Mouse (Mus musculus) bone marrow, adult 2 months (tissue): ENCODE measurements around the gene Asah2. TPM values are rescaled to one million over a fixed set of nuclear protein-coding genes. Genes with fewer than 3 reads are reported as not detected.
"Not testable (repeated sequence)": the region's sequence is repeated elsewhere in the genome, so short reads cannot be mapped to it uniquely, and the experiment has no call there.

Experiments used
- H3K27ac ChIP-seq: fragments of 200-500 bp; 2 replicates; pipeline ENCODE4 v1.5.1; 2012; ENCODE audit warnings: low read depth, mild to moderate bottlenecking, control low read depth, inconsistent platforms, low read length; ENCODE audit not compliant: control insufficient read depth, poor library complexity, insufficient read depth
- H3K4me1 ChIP-seq: fragments of 200-500 bp; 2 replicates; pipeline ENCODE4 v1.6.1; 2011; ENCODE audit warnings: low read length; ENCODE audit not compliant: control insufficient read depth, insufficient read depth
- H3K4me3 ChIP-seq: fragments of 200-500 bp; replicated peaks from 2 replicates; pipeline ENCODE3; 2011; ENCODE audit warnings: mild to moderate bottlenecking, low read depth, low read length, control low read depth; ENCODE audit not compliant: control insufficient read depth
- CTCF ChIP-seq: fragments of 200-500 bp; IDR thresholded peaks from 2 replicates; pipeline ENCODE4 v1.5.1; 2011; ENCODE audit warnings: low read length, control low read depth; ENCODE audit not compliant: control insufficient read depth, insufficient read depth
- POLR2A ChIP-seq: fragments of 200-500 bp; IDR thresholded peaks from 2 replicates; pipeline ENCODE4 v1.6.1; 2011; ENCODE audit warnings: low read depth, mild to moderate bottlenecking, control low read depth, low read length, borderline replicate concordance; ENCODE audit not compliant: control insufficient read depth
- WGBS: fragments of 180-500 bp; shearing (Covaris S2); methylation state at CpG from one replicate; pipeline ENCODE4 v1.1.7; 2018; 5-methylcytosine and 5-hydroxymethylcytosine counted together
- polyA plus RNA-seq: library from polyadenylated mRNA; stranded (reverse); fragments of >200 nt; gene quantifications from 2 replicates; pipeline ENCODE4 v1.2.4, GENCODE M21; 2011; ENCODE audit warnings: low replicate concordance; ENCODE audit not compliant: missing spikeins, insufficient read depth, insufficient read length

Asah2 gene
- polyA plus RNA-seq, 1 experiment: 3.7 TPM

DNA sequence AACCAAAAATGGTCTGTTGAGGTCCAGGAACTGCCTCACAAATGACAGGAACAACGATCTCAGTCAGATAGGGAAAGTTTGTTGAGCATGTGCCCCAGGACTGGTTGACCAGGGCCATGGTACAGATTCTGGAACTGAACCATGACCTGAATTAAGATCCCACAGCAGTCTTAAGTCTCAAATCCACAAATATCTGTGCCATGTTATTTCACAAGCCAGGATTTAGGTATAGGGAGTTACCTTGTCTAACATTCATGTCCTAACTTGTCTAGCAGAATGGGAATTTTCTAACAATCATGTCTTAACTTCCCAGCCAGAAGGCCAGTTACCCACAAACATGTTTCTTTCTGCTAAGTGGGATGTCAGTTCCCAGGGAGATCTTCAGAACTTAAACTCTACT is 19.4 kb downstream of the Asah2 start:
- H3K4me1 ChIP-seq: no peaks in the 10 kb centered on the region; the same call in 1 of the 2 replicates
- WGBS: 86% methylated on average over 1 of the region's 1 CpGs

DNA sequence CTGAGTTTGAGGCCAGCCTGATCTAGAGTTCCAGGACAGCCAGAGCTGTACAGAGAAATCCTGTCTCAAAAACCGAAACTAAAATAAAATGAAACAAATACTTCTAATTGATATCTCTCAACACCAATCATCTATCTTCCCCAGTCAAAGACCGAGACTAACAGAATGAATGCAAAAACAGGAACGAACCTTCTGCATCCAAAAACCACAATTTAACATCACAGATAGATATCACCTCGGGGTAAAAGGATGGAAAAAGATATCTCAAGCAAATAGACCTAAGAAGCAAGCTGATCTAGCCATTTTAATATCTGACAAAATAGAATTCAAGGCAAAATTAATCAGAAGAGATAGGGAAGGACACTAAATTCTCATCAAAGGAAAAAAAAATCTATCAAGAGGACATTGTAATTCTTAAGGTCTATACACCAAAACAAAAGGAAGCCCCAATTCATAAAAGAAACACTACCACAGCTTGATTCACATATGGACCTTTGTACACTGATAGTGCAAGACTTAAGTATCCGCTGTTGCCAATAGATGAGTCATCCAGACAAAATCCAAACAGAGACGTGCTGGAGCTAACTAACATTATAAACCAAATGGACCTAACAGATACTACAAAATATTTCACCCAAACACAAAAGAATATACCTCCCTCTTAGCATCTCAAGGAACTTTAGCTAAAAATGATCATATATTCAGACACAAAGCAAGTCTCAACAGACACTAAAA is 20.1 kb downstream of the Asah2 start:
- 63% methylated on average over 6 of the region's 6 CpGs for WGBS
- no peak overlapping the region for H3K4me3 ChIP-seq
- no peaks in the 10 kb centered on the region; the same call in 1 of the 2 replicates for H3K4me1 ChIP-seq
- no peak overlapping the region for H3K27ac ChIP-seq
- TF ChIP-seq CTCF (no peak), POLR2A (no peak)

More for the DNA sequence above, 19.4 kb downstream of the Asah2 start:
- no peak overlapping the region for H3K27ac ChIP-seq
- TF ChIP-seq POLR2A (no peak), CTCF (no peak)
- no peak overlapping the region for H3K4me3 ChIP-seq

DNA sequence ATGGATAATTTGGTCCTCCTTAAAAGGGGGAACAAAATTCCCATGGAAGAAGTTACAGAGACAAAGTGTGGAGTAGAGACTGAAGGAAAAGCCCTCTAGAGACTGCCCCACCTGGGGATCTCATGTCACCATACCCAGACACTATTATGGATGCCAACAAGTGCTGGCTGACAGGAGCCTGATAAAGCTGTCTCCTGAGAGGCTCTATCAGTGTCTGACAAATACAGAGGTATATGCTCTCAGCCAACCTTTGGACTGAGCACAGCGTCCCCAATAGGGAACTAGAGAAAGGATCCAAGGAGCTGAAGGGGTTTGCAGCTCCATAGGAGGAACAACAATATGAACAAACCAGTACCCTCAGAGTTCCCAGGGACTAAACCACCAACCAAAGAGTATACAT is 23.2 kb downstream of the Asah2 start:
- H3K27ac ChIP-seq, H3K4me3 ChIP-seq, H3K4me1 ChIP-seq: not testable (repeated sequence)
- WGBS: 61% methylated on average over 1 of the region's 1 CpGs

DNA sequence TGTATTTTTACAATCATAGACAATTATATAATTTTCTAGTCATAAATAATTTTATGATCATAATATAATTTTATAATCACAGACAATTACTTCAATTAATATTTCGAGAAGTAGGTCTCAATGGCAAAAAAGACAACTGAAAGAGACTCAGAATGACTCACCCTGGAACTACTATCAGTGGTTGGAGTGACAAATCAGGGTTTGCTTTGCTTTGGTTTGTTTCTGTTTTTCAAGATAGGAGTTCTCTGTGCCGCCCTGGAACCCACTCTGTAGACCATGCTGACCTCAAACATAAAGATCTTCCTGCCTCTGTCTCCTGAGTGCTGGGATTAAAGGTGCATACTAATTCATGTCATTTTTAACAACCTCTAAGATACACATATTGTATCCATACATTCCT is 37.7 kb downstream of the Asah2 start:
- H3K4me1 ChIP-seq: no peaks in the 10 kb centered on the region
- TF ChIP-seq CTCF: no peak
- TF ChIP-seq POLR2A: no peak
- WGBS: 45% methylated on average over 2 of the region's 2 CpGs
- H3K4me3 ChIP-seq: no peak overlapping the region
- no peak overlapping the region for H3K27ac ChIP-seq

DNA sequence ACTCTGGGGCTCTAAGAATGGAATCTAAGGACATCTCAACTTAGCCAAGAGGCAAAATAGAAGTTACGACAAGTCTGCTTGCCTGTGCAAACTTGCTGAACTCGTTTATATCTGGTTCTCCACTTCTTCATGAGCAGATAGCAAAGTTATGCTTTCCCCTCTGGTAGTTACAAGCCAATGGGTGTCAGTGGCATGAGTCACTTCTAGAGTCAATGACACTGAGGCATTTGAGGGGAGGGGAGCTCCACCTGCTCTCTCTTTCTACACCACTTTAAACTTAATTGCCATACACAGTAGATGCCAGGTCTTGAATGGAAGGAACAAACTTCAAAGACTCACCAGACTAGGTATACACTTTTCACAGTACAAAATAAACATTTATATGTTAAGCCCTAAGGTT is 38.4 kb downstream of the Asah2 start:
- 68% methylated on average over 2 of the region's 2 CpGs for WGBS
- H3K4me3 ChIP-seq: no peak overlapping the region
- no peak overlapping the region for H3K27ac ChIP-seq
- no peaks in the 10 kb centered on the region for H3K4me1 ChIP-seq
- TF ChIP-seq CTCF: no peak
- no peak for TF ChIP-seq POLR2A

DNA sequence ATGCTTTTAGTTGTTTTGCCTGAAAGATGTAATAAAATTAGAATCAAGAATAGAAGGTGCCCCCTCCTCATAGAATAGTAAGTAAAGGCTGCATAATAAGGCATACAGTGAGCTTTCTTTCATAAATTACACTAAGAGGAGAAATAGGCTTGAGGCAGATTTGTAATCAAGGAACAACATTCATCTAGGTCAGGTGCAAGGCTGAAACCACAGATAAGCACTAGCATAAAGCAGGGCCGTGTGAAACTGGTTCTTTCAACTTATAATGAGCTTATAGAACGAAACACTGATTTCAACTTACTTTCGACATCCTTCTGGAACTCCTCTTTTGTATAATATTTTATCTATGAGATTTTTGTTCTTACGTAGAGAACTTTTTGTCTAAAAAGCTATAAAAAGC is 40.3 kb downstream of the Asah2 start:
- H3K27ac ChIP-seq: no peak overlapping the region
- TF ChIP-seq POLR2A (no peak), CTCF (no peak)
- H3K4me1 ChIP-seq: no peaks in the 10 kb centered on the region
- H3K4me3 ChIP-seq: no peak overlapping the region
- 67% methylated on average over 4 of the region's 4 CpGs for WGBS

DNA sequence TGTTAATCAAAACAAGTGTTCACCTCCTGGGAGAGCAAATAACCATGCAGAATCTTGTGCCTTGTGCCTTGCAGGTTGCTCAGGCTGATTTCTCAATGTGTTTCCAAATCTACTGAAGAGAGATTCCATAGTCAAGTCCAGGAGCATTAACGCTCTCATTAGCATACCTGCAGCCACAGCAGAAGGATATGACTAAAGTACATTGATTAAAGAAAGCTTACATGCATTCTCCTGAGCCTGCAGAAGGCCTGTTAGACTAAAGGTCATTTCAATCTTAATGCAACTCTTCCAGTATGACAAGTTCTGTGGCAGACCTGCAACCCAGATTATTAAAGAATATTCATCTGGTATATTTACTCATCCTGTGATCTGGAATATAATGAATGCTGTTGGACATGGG is 46.7 kb downstream of the Asah2 start:
- TF ChIP-seq POLR2A: no peak
- TF ChIP-seq CTCF: no peak
- H3K27ac ChIP-seq: no peak overlapping the region

DNA sequence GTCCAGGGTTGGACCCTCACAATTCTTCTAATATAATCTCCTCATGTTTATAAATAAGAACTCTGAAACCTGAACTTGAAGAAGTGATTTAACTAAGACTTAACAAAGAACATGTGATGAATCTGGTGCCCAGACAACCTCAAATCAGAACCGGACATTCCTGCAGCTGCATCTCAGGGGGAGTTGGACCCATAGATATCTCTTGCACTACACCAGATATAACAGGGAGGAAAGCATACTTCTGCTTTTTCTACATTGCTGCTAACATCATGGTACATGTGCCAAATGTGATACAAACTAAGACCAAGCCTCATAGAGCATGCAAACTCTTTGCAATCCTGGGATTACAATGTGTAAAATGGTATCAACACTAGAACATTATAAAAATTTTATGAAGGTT is 51.8 kb downstream of the Asah2 start:
- Histone ChIP-seq H3K4me1 (no peaks in the 10 kb centered on the region; the same call in 1 of the 2 replicates), H3K27ac (no peak overlapping the region), H3K4me3 (no peak overlapping the region)
- WGBS: 50% methylated on average over 1 of the region's 1 CpGs
- TF ChIP-seq CTCF (no peak), POLR2A (no peak)

More for the DNA sequence above, 46.7 kb downstream of the Asah2 start:
- 66% methylated on average over 1 of the region's 1 CpGs for WGBS
- Histone ChIP-seq H3K4me1 (no peaks in the 10 kb centered on the region; the same call in 1 of the 2 replicates), H3K4me3 (no peak overlapping the region)

DNA sequence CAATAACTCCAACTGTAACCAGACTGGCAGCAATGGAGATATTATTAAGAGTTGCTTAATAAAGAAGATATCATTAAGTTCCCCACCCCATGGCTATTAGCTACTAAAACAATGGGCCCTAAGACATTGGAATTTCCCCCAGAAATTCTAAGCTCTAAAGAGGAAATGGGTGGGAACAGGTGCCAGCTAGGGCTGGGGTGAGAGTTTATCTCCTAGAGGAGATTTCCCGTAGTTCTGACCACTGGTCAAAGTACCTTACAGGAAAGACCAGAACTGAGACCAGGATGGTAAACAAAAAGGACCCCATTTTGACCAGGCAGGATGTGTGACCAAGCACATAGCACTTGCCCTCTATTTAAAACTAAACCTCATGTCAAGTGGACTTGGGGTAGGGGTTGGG is 52.3 kb downstream of the Asah2 start:
- no peak for TF ChIP-seq POLR2A
- no peak for TF ChIP-seq CTCF
- 59% methylated on average over 1 of the region's 1 CpGs for WGBS
- no peak overlapping the region for H3K4me3 ChIP-seq
- H3K4me1 ChIP-seq: no peaks in the 10 kb centered on the region; the same call in 1 of the 2 replicates
- no peak overlapping the region for H3K27ac ChIP-seq
